Mouse (Mus musculus) neural tube, embryonic 15.5 days (tissue): ENCODE data around the gene Skap2. TPM values are rescaled to one million over a fixed set of nuclear protein-coding genes. Genes with fewer than 3 reads are reported as not detected.

Source experiments
- ATAC-seq: fragments of 200-750 bp; cut with Nextera tagmentation; 2 replicates; pipeline ENCODE4 v1.8.0; 2017; ENCODE audit warnings: mild to moderate bottlenecking, moderate TSS enrichment, moderate library complexity; ENCODE audit not compliant: low FRiP score
- H3K27ac ChIP-seq: fragments of 300-500 bp; sonication (generic); replicated peaks from 2 replicates; pipeline ENCODE4 v1.5.1; 2015; ENCODE audit warnings: mild to moderate bottlenecking, inconsistent platforms
- H3K27me3 ChIP-seq: fragments of 300-500 bp; sonication (generic); replicated peaks from 2 replicates; pipeline ENCODE4 v1.6.1; 2015; ENCODE audit warnings: inconsistent platforms
- H3K36me3 ChIP-seq: fragments of 300-500 bp; sonication (generic); 2 replicates; pipeline ENCODE4 v1.6.1; 2015; ENCODE audit warnings: inconsistent platforms
- H3K4me1 ChIP-seq: fragments of 300-500 bp; sonication (generic); 2 replicates; pipeline ENCODE4 v1.6.1; 2015; ENCODE audit warnings: inconsistent platforms
- H3K4me2 ChIP-seq: fragments of 300-500 bp; sonication (generic); 2 replicates; pipeline ENCODE4 v1.6.1; 2015; ENCODE audit warnings: inconsistent platforms, mild to moderate bottlenecking, moderate library complexity
- H3K4me3 ChIP-seq: fragments of 300-500 bp; sonication (generic); replicated peaks from 2 replicates; pipeline ENCODE4 v1.5.1; 2015; ENCODE audit warnings: mild to moderate bottlenecking, inconsistent platforms
- H3K9ac ChIP-seq: fragments of 300-500 bp; sonication (generic); replicated peaks from 2 replicates; pipeline ENCODE4 v1.6.1; 2015; ENCODE audit warnings: mild to moderate bottlenecking, inconsistent platforms
- H3K9me3 ChIP-seq: fragments of 300-500 bp; sonication (generic); replicated peaks from 2 replicates; pipeline ENCODE4 v1.6.1; 2016; ENCODE audit warnings: inconsistent platforms
- WGBS: fragments of 180-500 bp; shearing (Covaris S2); methylation state at CpG from one replicate; pipeline ENCODE4 v1.1.7; 2015; ENCODE audit warnings: mixed read lengths; 5-methylcytosine and 5-hydroxymethylcytosine counted together
- polyA plus RNA-seq: library from polyadenylated mRNA; unstranded; fragments of >200 nt; fragmentation: Nextera tagmentation; extraction: Ambion mirVana; gene quantifications from 2 replicates; pipeline ENCODE4 v1.2.1, GENCODE M21; 2015

Skap2 gene
- polyA plus RNA-seq, 1 experiment from 2014 or later: 29.5 TPM

DNA sequence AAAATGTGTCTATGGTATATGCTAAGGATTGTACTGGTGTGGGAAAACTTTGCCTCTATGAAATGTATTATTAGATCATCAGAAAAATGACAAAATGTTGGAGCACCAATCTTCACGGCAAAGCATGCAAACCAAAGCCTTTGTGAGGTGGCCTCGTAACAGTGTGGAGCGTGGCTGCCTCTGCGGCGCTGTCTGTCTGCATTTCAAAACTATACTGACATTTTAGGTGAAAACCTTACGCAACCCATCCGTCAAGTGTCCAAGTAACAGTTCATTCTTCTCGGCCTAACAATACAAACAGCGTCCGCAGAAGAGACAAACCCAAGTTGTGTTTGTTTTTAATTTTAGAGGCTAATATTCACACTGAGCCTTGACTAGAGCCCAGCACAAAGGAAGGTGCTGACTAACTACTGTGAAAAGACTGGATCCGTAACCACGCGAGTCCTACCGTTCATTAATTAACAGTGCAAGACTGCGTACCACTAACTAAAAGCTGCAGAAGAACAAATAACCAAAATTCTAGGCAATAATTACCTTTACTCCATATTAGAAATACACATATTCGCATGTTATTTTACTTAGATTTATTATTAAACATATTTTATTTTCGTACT lies 130.0 kb downstream of the Skap2 start:
- no peak overlapping the region for H3K4me2 ChIP-seq
- no peak overlapping the region for H3K27ac ChIP-seq
- no peak overlapping the region for H3K9ac ChIP-seq
- H3K9me3 ChIP-seq: no peaks in the 10 kb centered on the region
- no peaks in the 10 kb centered on the region for H3K36me3 ChIP-seq
- no peak for ATAC-seq
- H3K4me1 ChIP-seq: peaks cover 16% of the 10 kb centered on the region
- no peaks in the 10 kb centered on the region; the same call in 1 of the 2 replicates for H3K27me3 ChIP-seq
- 54% methylated on average over 17 of the region's 17 CpGs for WGBS
- no peak overlapping the region for H3K4me3 ChIP-seq

DNA sequence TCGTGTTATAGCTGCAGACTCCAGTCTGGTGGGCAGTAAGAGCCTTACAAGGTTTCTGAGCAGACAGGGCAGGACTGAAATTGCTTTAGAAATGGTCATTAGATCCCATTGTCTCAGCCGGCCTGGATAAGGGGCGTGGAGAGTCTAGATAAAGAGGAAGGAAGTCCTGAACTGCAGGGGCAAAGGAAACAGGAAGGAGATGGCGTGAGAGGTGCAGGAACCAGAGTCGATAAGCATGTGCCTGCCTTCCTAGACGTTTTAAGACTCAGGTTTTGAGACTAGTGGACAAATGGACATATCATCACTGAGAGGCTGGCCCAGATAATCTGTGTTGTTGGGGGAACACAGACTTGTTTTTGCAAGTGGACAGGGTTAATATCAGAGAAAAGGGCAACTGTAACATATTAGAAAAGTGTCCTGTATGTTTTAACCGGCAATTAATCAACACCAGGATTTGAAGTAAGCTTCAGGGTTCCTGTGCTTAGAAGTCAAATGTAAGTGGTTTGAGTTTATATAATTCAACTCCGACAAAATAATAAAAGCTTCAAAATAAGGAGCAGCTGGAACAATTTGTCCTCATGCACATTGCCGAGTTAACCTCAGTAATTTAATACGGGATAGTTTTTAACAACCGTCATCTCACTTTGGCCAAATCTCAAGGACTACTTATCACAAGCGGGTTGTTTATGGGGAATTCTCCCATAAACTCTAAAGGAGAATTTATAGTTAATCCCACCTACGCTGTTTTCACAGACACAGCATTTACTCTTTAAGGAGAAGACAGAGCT lies 131.0 kb downstream of the Skap2 start:
- no peak overlapping the region for H3K4me3 ChIP-seq
- no peak overlapping the region for H3K27ac ChIP-seq
- H3K36me3 ChIP-seq: no peaks in the 10 kb centered on the region
- 40% methylated on average over 13 of the region's 13 CpGs for WGBS
- H3K4me2 ChIP-seq: no peak overlapping the region
- no peak overlapping the region for H3K9ac ChIP-seq
- no peak for ATAC-seq
- H3K27me3 ChIP-seq: no peaks in the 10 kb centered on the region; the same call in 1 of the 2 replicates
- peaks cover 24% of the 10 kb centered on the region for H3K4me1 ChIP-seq
- no peaks in the 10 kb centered on the region for H3K9me3 ChIP-seq

DNA sequence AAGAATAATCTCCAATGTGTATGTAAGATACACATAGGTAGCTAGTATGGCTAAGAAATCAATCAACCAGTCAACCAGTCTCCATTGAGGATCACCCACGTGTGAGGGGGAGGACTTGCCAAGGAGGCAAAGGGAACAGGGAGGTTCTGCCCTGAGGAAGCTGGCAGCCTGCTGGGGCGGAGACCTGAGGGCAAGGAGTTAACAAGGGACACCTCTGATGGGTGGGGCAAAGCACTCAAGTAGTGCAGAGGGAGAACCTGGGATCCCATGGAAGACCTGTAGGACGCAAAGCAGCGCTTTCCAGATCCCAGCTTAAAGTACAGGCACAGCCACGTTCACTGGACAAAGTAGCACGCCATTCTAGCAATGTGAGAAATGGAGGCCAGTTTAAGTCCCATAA lies 131.6 kb downstream of the Skap2 start:
- ATAC-seq: no peak
- Histone ChIP-seq H3K4me2 (no peak overlapping the region), H3K4me1 (peaks cover 26% of the 10 kb centered on the region), H3K36me3 (no peaks in the 10 kb centered on the region), H3K27ac (no peak overlapping the region), H3K27me3 (no peaks in the 10 kb centered on the region; the same call in 1 of the 2 replicates), H3K9me3 (no peaks in the 10 kb centered on the region), H3K9ac (no peak overlapping the region), H3K4me3 (no peak overlapping the region)
- WGBS: 40% methylated on average over 6 of the region's 6 CpGs

DNA sequence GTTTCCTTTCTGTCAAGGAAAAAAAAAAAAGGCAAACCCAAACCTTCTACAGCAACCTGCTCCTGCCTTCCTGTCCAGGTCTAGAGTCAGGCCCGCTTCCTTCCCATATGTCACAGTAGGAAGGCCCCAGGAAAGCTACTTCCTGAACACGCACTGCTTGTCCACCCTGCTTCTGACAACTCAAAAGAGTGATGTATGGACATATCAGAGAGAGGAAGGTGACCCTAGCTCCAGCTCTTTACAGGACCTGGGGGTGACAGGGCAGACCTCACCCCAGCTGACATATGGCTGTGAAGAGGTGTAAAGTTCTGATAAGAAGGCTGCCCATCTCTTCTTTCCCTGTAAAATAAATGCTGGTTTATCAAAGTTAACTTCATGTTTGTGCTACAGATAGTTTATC lies 133.8 kb downstream of the Skap2 start:
- Histone ChIP-seq H3K4me1 (peaks cover 33% of the 10 kb centered on the region), H3K27ac (no peak overlapping the region), H3K9me3 (no peaks in the 10 kb centered on the region), H3K9ac (no peak overlapping the region), H3K4me3 (no peak overlapping the region), H3K36me3 (no peaks in the 10 kb centered on the region), H3K27me3 (no peaks in the 10 kb centered on the region; the same call in 1 of the 2 replicates), H3K4me2 (no peak overlapping the region)
- ATAC-seq: no peak
- 81% methylated on average over 2 of the region's 2 CpGs for WGBS

DNA sequence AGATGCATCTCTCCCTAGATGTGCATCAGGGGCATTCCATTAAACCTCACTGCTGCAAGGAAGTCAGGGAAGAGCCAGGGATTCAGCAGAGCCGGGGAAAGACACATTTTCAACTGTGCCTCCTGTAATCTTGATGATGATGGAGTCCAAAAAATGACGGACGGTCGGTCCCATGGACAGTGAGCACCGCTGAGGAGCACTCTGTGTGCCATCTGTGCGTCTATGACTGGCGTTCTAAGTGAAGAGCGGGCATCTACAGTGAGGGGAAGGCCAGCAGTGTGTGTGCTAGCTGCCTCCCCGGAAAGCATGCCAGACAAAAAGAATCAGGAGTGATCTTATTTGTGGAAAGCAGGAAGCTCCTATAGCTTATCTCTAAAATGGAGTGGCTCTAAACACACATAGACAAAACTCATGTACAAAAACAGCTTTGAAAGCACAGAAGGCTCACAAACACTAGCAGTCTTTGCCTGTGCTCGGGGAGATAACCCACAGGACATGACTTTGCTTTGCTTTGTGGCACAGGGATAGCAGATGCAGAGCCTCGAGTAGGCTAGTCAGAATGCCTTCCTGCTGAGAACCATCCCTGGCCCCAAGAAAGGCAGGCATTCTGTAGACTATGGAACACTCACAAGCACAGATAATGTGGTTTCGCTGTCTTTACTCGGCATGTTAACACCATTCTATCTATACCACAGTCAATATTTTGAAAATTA lies 135.4 kb downstream of the Skap2 start:
- Histone ChIP-seq H3K9ac (no peak overlapping the region), H3K4me3 (no peak overlapping the region), H3K4me2 (no peak overlapping the region), H3K9me3 (no peaks in the 10 kb centered on the region), H3K27ac (peak overlapping the region; percentile 33), H3K4me1 (peaks cover 23% of the 10 kb centered on the region), H3K36me3 (no peaks in the 10 kb centered on the region), H3K27me3 (no peaks in the 10 kb centered on the region; the same call in 1 of the 2 replicates)
- no peak for ATAC-seq
- 40% methylated on average over 13 of the region's 13 CpGs for WGBS

DNA sequence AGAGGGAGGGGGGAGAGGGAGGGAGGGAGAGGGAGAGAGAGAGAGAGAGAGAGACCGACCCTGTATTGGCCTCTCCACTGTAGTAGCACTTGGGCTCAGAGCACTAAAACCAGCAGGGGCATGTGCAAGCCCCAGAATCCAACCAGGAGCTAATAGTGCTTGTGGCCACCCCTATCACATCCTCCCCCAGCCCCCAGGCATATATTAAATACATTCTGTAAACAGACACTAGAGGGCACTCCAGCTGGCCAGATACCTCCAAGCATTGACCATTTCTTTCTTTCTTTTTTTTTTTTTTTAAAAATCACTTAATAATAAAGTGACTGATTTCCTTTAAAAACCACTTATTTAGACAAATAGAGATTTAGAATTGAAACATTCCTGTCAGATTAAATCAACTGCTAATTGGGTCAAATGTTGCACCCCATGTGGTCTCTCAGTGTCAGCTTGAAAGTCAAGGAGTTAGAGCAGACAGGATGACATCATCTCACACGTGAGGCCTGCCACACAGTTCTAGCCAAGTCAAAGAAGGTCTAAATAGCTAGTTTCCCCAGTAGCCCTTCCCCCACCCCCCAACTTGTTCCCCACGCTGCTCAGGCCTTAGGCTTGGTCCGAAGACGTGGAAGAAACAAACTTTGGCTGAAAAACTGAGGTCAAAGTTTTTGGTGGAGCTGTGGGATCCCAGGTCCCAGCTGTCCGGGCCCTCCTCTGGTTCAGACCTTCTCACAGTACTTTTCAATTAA lies 136.3 kb downstream of the Skap2 start:
- no peaks in the 10 kb centered on the region for H3K36me3 ChIP-seq
- H3K27ac ChIP-seq: 0 out of 2 replicates have a peak overlapping the region, but pooled peaks have one; percentile 37
- no peaks in the 10 kb centered on the region for H3K9me3 ChIP-seq
- peaks cover 21% of the 10 kb centered on the region for H3K4me1 ChIP-seq
- WGBS: 22% methylated on average over 6 of the region's 6 CpGs
- peak; percentile 78; the same call in 1 of the 2 replicates for ATAC-seq
- peak overlapping the region; percentile 28 for H3K4me2 ChIP-seq
- no peaks in the 10 kb centered on the region; the same call in 1 of the 2 replicates for H3K27me3 ChIP-seq
- H3K9ac ChIP-seq: no peak overlapping the region
- no peak overlapping the region for H3K4me3 ChIP-seq

DNA sequence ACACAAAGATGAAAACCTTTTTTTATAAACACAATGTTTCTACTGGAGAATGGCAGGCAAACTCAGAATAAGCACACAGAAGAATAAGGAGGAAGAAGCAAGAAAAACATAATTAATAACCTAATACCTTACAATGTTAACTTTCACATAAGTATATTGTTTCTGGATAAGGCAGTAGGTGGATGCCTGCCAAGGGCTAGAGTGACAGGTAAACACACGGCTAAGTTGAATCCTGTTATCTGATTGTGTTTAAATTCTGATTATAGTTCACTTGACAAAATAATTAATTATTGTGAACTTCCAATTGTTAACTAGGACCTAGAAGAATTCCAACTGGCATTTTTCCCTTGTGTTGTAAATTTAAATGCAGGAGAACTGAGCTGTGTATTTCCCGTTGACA lies 138.3 kb downstream of the Skap2 start:
- no peak overlapping the region for H3K4me2 ChIP-seq
- whole genome bisulfite sequencing: 45% methylated on average over 2 of the region's 2 CpGs
- H3K36me3 ChIP-seq: no peaks in the 10 kb centered on the region
- H3K9ac ChIP-seq: no peak overlapping the region
- no peaks in the 10 kb centered on the region; the same call in 1 of the 2 replicates for H3K27me3 ChIP-seq
- H3K9me3 ChIP-seq: no peaks in the 10 kb centered on the region
- H3K27ac ChIP-seq: no peak overlapping the region
- H3K4me1 ChIP-seq: peaks cover 21% of the 10 kb centered on the region
- no peak overlapping the region for H3K4me3 ChIP-seq
- no peak for ATAC-seq

DNA sequence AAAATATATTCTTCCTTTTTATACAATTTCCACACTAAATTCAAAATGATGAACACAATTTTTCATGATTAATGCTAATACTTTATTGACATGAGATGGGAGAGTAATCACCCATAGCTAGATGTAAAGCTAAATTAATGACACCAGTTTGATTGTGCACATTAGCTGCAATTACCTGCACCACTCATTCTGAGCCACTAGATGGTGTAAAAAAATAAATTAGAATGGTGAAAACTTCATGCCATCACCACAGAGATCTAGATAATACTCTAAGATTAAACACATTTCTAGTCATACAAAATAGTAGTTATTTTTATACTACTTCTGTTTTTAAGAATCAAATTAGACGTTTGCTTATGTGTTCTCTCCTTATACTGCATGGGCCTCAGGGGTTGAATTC lies 141.2 kb downstream of the Skap2 start:
- H3K4me1 ChIP-seq: peaks cover 8% of the 10 kb centered on the region
- H3K4me2 ChIP-seq: no peak overlapping the region
- H3K9ac ChIP-seq: no peak overlapping the region
- 8% methylated on average over 1 of the region's 1 CpGs for WGBS
- H3K9me3 ChIP-seq: no peaks in the 10 kb centered on the region
- no peaks in the 10 kb centered on the region for H3K27me3 ChIP-seq
- no peak for ATAC-seq
- no peak overlapping the region for H3K4me3 ChIP-seq
- H3K36me3 ChIP-seq: no peaks in the 10 kb centered on the region
- no peak overlapping the region for H3K27ac ChIP-seq

DNA sequence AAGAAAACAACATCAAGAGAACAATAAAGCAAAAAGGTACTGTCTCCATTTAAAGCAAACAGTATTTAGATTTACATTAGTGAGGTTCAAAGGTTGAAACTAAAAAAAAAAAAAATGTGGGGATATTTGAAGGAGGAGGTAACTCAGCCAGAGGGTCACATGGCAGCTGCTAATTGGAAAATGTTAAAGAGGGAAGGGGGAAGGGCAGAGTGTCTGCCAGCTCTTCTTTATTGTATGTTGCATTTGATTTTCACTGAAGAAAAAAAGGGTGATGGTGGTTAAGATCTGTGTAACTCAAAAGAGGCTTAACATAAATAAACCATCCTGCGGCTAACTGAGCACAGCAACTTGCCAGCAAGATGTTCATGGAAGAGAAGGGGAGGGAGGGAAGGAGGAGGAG lies 142.1 kb downstream of the Skap2 start:
- H3K27ac ChIP-seq: no peak overlapping the region
- no peak for ATAC-seq
- no peaks in the 10 kb centered on the region for H3K27me3 ChIP-seq
- no peak overlapping the region for H3K9ac ChIP-seq
- 45% methylated on average over 1 of the region's 1 CpGs for WGBS
- peaks cover 4% of the 10 kb centered on the region for H3K4me1 ChIP-seq
- no peaks in the 10 kb centered on the region for H3K9me3 ChIP-seq
- H3K4me3 ChIP-seq: no peak overlapping the region
- no peaks in the 10 kb centered on the region for H3K36me3 ChIP-seq
- no peak overlapping the region for H3K4me2 ChIP-seq

DNA sequence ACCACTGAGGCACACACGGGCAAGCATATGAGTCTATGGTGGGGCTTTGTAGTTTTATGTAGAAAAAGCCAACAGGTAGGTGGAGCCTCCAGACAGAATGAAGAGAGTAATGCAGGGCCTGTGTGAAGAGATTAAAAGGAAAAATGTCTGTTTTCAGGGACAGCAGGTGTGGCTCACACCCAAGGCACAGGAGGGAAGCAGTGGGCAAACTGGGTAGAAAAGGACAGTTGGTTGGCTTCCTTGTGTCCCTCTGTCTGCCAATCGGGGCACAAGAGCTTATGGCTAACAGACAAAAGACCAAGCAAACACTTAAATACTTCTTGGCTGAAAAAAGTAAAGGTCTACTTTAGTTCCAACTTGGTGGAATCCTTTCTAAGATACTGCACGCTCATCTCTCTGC lies 145.8 kb downstream of the Skap2 start:
- ATAC-seq: no peak
- H3K4me3 ChIP-seq: no peak overlapping the region
- no peaks in the 10 kb centered on the region for H3K27me3 ChIP-seq
- no peak overlapping the region for H3K27ac ChIP-seq
- no peak overlapping the region for H3K9ac ChIP-seq
- H3K4me1 ChIP-seq: peaks cover 14% of the 10 kb centered on the region
- H3K4me2 ChIP-seq: no peak overlapping the region
- no peaks in the 10 kb centered on the region for H3K36me3 ChIP-seq
- H3K9me3 ChIP-seq: no peaks in the 10 kb centered on the region
- 90% methylated on average over 3 of the region's 3 CpGs for WGBS

DNA sequence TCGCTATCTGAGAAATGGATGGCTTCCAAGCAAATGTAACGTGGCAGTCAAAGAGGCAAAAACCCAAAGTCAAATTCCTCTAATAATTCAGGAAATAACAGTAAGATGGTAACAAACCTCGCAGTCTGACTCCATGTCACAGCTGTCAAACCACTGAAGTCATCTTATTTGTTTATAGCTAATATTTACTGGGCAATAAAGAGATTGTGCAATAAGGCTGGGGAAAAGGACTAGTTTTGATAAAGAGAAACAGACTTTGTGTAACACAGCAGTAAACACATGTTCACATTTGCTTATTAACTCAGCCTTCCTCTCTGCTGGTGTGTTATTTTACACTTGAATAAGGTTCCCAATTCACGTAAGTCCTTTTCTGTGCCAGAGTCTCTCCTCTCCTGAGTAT lies 148.8 kb downstream of the Skap2 start:
- no peak overlapping the region for H3K4me3 ChIP-seq
- H3K9me3 ChIP-seq: no peaks in the 10 kb centered on the region
- H3K36me3 ChIP-seq: no peaks in the 10 kb centered on the region
- H3K27ac ChIP-seq: no peak overlapping the region
- WGBS: 43% methylated on average over 4 of the region's 4 CpGs
- H3K4me2 ChIP-seq: no peak overlapping the region
- H3K4me1 ChIP-seq: peaks cover 14% of the 10 kb centered on the region
- no peak for ATAC-seq
- no peak overlapping the region for H3K9ac ChIP-seq
- H3K27me3 ChIP-seq: no peaks in the 10 kb centered on the region
